Mouse (Mus musculus) liver, postnatal 0 days (tissue): Measurements from ENCODE around the gene Fam240a.

Experiments
- CTCF ChIP-seq: sonication (generic); IDR thresholded peaks from 2 replicates; pipeline ENCODE4 v1.5.1; 2016; ENCODE audit warnings: antibody characterized with exemption, low read depth
- EP300 ChIP-seq: IDR thresholded peaks from 2 replicates; pipeline ENCODE4 v1.6.1; 2016; ENCODE audit warnings: antibody characterized with exemption, low read depth, mild to moderate bottlenecking

- TF ChIP-seq CTCF (no peak), EP300 (no peak)
These were observed 29.3 kb upstream of the Fam240a start, which contains the start of gene Tdgf1 for GRCm38 (mm10) chr9:110945926-110946325.
